Mouse (Mus musculus): ENCODE measurements around the gene Pak1ip1. TPM values are rescaled to one million over a fixed set of nuclear protein-coding genes. Genes with fewer than 3 reads are reported as not detected.
A peak's percentile ranks its signal among the peaks of the same experiment; 100 is the strongest.
"Not testable (repeated sequence)": the region's sequence is repeated elsewhere in the genome, so short reads cannot be mapped to it uniquely, and the experiment has no call there.

The Pak1ip1 gene
- 10 to 100 TPM; 24.5 to 26.3 TPM for total RNA-seq (2021)
- long read RNA-seq, experiment 1, transcript Pak1ip1-201 (10 exons, 1,722 nt) = major isoform, 24 of 26 reads
- long read RNA-seq, experiment 1, partial matches to known transcripts = 1 of 26 reads
- long read RNA-seq, experiment 1, other reads (novel, unspliced or antisense) = 1 of 26 reads
- long read RNA-seq, experiment 2, transcript Pak1ip1-201 (10 exons, 1,722 nt) = major isoform, 34 of 37 reads
- long read RNA-seq, experiment 2, partial matches to known transcripts = 2 of 37 reads
- long read RNA-seq, experiment 2, other reads (novel, unspliced or antisense) = 1 of 37 reads

GRCm38 (mm10) chr13:41000926-41001639 lies at the start of gene Pak1ip1:
Gene Pak1ip1 (plus strand): TSS chr13:41001023.
- DNase-seq = peak; percentile 90

DNA sequence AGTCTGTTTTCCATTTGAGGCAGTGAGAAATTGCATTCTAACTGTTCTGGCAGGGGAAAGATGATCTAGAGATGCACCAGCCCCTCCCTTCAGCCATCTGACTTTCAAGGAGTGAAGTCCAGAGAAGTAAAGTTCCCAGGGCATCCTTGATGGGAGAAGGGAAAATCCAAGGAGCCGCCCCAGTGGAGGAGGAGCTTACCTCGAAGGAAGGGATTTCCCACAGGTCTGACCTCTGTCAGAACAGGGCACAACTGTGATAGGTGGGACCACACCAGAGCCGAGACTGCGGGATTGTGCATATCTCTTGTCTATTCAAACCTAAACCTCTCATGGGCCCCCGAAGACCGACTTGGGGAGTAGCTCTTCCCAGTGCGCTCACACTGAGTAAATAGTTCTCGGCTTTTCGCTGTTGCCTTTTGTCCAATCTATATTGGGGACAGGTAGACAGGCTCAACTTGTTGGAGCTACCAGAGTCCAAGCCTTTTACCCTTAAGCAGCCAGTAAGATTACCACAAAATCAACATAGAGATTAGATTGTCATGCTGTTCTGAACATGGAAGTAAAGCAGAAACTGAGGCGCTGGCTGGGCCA lies 49.3 kb upstream of the Pak1ip1 start:
- no peak for DNase-seq

- no peak for DNase-seq
Measured at GRCm38 (mm10) chr13:40953231-40953630, 47.6 kb upstream of the Pak1ip1 start.

GRCm38 (mm10) chr13:40955773-40956172 lies 45.0 kb upstream of the Pak1ip1 start:
- DNase-seq = no peak

GRCm38 (mm10) chr13:40967609-40968008 lies 33.2 kb upstream of the Pak1ip1 start:
- no peak for DNase-seq

GRCm38 (mm10) chr13:40968564-40968963 lies 32.3 kb upstream of the Pak1ip1 start:
- no peak for DNase-seq

- DNase-seq = no peak
Measured at GRCm38 (mm10) chr13:40969761-40970390, 30.9 kb upstream of the Pak1ip1 start.

DNA sequence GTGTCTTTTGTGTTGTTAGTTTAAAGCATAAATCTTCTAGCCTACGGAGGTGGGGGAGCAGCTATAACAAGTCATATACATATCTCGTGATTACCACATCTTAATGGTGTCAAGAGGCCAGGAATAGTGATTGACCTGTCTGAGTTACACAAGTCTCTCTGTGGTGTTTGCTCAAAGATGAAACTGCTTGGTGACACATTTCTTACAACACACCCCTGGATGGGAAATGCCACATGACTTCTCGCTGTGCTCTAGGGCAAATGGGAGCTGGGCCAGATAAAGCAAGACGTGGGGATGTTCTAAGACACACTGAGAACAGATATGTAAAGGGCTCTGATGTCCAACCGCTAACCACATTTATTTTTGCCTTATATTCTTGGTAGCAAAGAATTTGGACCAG lies 29.6 kb upstream of the Pak1ip1 start:
- no peak for DNase-seq

DNA sequence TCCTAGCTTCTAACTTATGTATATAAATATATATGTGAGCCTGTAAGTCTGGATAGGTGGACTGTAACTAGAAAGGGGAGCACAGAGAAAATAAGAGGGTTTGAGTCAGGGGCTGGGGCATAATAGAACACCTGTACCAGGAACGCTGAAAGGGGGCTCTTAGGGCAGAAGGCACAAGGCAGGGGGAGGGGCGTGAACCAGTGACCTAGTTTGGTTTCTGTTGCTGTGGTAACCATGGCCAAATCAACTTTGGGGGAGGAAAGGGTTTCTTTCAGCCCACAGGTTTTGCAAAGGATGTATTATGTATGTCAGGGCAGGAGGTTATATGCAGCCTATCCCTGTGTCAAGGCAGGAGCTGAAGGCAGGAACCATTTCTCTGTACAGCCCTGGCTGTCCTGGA lies 29.0 kb upstream of the Pak1ip1 start:
- DNase-seq = no peak

DNA sequence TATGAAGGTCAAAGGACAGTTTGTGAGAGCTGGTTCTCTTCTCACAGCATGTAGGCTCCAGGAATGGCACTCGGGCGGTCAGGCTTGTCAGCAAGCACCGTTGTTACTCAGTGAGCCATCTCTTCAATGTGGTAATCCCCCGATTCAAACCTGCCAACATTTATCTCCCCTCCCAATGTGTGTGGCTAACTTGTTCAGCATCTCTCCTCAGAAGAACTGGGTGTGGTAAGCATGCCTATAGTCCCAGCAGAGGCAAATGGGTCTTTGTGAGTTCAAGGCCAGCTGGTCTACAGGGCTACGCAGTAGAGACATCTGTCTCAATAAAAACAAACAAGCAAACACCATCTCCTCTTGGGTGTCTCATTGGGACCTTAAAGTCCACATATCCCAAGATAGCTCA lies 27.8 kb upstream of the Pak1ip1 start:
- DNase-seq = no peak

DNA sequence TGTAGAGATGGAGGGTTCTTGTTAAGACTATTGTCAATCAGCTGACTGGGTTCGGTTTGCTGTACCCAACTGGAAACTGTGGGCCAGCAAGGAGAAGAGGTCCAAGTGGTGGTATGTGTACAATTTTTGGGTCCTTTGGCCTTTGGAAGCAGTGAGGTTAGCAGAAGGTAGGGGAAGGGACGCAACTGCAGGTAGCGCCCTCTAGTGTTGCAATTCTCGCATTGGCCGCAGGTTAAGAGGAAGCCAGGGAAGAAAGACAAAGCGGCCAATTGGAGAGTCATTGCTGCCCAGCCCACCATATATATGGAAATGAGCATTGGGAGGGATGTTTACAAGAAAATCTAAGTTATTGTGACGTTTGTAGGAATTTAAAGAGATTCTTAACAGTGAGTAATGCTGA lies 23.2 kb upstream of the Pak1ip1 start:
- peak; percentile 28 for DNase-seq

GRCm38 (mm10) chr13:40978652-40979051 lies 22.2 kb upstream of the Pak1ip1 start:
- DNase-seq = no peak

DNA sequence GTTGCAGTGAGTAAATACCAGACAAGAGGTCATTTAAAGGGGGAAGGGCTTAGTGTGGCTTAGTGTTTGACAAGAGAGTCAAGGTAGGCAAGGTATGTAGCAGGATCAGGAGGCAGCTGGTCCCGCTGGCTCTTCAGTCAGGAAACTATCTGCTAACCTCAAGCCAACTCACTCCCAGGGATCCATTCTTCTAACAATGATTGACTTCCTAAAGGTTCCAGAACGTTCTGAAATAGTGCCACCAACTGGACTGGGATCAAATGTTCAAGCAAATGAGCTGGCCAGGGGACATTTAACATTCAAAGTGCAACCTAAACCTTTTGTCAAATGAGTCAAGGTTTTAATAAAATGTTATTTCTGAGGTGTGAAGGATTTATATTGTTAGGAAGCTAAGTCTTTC lies 21.5 kb upstream of the Pak1ip1 start:
- no peak for DNase-seq

DNA sequence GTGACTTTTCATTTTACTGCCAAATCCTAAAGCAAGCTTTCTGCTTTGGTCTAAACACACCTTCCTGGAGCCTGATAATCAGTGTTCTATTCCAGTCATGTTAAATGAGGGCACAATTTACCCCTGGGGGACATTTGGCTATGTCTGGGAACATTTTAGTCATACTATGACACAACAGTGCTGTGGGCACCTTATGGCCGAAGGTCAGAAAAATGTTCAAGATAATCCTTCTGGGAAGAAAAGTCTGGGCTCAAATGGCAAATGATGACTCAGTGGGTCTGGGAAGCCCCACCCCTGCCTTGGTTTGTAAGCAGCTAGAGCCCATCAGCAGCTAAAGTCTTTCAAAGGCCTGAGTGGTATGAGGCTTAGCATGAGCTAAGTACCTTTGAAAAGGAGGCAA lies 18.1 kb upstream of the Pak1ip1 start:
- DNase-seq = no peak

DNA sequence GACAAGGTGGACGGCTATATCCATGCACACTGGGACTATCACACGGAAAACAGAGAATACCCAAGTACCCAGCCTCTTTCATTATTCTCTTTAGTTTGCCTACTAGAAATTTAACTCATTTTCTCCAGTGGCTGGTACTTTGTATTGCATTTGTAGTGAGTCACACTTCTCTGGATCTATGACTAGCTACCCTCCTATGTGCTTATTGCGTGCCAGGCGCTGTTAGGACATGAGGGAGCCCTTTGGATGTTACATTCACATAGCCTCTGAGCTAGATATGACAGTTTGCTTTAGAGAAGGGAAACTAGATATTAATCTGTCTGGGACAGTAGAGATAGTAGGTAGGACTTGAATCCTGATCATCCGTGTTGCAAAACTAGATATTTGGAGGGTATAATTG lies 14.7 kb upstream of the Pak1ip1 start:
- no peak for DNase-seq

GRCm38 (mm10) chr13:40987608-40988303 lies 13.1 kb upstream of the Pak1ip1 start:
- DNase-seq = not testable (repeated sequence)

DNA sequence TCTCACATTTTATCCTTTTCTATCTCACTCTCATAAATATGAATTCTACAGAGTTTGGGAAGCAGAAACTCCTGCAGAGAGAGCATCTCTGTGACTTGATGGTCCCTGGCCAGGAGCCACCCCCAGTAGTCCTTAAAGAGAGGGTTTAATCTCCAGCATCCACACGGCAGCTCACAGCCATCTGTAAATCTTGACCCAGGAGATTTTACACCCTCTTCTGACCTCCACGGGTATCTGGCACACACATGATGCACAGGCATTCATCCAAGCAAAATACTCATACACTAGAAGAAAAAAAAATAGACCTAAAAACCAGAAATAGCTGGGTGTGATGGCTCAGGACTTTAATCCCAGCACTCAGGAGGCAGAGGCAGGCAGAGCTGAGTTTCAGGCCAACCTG lies 12.4 kb upstream of the Pak1ip1 start:
- DNase-seq = no peak

DNA sequence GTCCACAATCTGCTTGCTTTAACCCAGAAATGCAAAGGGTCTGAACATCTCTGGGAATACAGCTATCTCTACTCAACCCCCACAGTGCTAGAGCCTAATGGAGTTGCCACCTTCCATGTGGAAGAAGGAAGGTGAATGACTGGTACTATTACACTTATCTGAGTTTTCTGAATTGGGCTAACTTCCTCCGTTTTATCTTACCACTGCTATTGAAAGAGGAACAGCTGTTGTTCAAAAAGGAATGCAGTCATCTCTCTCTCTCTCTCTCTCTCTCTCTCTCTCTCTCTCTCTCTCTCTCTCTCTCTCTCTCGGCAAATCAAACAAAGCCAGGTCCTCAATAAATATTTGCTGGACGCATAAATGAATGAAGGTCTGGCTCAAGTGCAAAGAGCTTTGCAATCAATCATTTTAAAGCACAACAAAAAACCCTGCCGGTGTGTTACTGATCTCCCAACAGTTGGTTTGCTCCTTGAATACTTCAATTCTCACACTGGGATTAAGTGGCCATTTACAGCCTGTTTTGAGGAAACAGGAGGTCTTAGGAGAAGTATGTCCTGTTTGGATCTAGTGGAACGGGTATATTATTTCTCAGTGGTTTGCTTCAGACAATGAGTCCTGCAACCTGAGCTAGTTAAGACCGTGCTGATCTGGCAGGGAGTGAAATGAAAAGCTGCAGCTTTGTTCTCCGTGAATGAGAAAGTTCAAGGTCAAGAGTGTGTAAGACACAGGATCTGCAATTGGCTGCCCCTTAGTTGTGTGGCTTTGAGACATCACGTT lies 6.1 kb upstream of the Pak1ip1 start:
- DNase-seq = no peak

DNA sequence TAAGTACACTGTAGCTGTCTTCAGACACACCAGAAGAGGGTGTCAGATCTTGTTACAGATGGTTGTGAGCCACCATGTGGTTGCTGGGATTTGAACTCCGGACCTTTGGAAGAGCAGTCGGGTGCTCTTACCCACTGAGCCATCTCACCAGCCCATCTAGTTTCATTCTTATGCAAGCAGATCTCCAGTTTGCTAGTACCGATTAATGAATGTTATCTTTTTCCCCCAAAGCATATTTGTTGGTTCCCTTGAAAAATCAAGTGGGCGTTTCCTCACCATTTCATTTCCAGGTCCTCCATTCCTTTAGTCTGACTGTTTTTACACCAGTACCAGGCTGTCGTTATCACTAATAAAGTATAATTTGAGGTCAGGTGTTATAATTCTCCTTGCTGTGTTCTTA lies 2.3 kb upstream of the Pak1ip1 start:
- not testable (repeated sequence) for DNase-seq

DNA sequence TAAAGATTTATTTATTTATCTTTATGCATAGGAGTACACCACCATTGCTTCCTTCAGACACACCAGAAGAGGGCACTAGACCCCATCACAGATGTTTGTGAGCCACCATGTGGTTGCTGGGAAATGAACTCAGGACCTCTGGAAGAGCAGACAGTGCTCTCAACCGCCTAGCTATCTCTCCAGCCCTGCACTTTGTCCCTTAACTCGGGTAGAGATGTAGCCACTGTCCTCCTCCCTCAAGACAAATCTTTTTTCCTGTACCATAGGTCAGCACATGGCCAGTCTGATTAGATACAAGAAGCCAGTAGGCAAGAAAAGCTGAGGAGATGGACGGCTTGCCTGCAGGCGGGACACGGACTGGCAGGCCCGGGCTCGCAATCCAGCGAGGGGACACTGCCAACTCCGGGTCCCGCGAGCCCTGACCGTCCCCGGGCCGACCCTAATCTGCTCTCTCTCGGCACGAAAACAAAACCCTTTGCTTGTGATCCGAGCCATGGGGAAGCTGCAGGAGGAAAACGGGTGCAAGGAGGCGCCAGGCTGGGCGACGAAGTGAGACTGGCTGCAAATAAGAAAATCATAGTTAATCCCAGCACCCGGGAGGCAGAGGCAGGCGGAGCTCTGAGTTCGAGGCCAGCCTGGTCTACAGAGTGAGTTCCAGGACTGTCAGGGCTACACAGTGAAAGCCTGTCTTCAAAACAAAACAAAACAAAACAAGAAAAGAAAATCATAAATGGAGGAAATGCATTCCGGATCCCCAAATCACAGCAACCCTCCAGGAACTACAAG lies 490 bp upstream of the Pak1ip1 start:
- DNase-seq = peak; percentile 32

DNA sequence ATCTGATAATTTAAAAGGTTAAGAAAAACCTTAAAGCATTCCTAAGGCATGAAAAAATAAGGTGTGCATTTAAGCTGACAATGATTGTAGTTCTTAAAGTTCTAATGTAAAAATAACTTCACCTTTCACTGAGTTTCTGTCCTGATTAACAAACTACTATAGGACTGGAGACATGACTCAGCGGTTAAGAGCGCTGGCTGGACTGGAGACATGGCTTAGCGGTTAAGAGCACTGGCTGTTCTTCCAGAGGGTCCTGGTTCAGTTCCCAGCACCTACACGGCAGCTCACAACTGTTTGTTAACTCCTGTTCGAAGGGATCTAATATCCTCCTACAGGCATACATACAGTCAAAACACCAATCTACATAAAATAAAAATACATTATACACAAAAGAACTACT lies 1.2 kb downstream of the Pak1ip1 start:
- DNase-seq = no peak
